Mouse (Mus musculus) liver, embryonic 14.5 days (tissue): ENCODE data around the gene Ankrd60.

Experiments used
- CTCF ChIP-seq: IDR thresholded peaks from 2 replicates; pipeline ENCODE4 v1.5.1; 2016; ENCODE audit warnings: antibody characterized with exemption, low read depth, control low read depth
- EP300 ChIP-seq: IDR thresholded peaks from 2 replicates; pipeline ENCODE4 v1.6.1; 2016; ENCODE audit warnings: antibody characterized with exemption, low read depth

GRCm38 (mm10) chr2:173564179-173564578 is 14.0 kb downstream of the Ankrd60 start:
- TF ChIP-seq CTCF, result no peak
- TF ChIP-seq EP300, result no peak
